Mouse (Mus musculus) CD4-positive helper T cell, adult 2 months (primary cell): Measurements from ENCODE around the gene Pard3b.

Experiments
- DNase-seq: peaks from one replicate; pipeline ENCODE4 v3.0.0-alpha.2; 2012; ENCODE audit warnings: low read depth, missing footprints, low spot score

Pard3b gene

DNA sequence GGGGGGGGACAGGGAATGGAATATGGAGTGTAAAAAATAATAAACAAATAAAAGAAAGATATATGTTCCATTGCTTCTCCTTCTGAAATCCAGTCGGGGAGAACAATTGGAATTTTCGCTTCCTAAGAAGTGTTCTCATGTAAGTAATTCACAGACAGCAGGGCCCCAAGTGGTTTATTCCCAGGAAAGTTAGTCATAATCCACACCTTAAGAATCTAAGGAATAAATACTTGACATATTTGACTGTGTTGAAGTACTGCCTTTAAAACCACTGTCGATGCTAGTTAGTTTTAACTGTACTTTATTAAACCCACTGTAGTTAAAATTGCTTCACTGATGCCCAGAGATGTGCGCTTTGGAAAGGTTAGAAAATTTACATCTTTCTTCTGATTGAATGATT lies 442.5 kb downstream of the Pard3b start:
- DNase-seq, result no peak

DNA sequence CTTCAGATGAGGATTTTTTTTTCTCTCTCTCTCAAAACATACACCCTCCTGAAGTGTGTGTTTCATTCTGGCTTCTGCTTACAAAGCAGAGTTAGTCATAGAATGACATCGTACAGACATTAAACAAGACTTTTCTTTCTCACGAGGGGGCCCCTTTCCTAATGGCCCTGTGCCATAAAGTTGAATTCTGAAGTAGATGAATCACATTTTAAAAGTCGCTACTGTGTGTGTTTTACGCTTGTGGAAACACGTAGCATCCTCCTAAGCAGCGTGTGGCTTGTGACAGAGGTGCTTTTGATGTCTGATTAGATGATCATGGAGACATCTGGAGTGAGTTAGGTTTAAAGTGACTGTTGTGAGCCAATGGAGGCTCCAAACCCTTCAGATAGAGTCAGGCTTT lies 447.4 kb downstream of the Pard3b start:
- no peak for DNase-seq

DNA sequence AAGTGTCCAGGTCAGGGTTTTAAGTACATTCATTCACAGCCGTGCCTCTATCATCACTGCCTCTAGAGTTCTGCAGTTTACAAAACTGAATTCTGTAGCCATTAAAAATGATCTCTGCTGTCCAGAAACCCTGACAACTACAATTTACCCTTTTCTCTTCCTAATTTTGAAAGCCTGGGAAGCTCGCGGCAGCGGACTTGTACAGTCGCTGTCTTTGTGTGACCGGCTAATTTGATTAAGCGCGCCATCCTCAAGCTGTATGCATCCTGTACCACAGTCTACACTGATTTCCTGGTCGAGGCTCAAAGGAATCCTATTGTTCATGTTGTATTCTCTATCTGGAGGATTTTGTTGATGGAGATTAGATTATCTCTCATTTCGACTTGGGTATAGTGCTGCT lies 448.8 kb downstream of the Pard3b start:
- no peak for DNase-seq

DNA sequence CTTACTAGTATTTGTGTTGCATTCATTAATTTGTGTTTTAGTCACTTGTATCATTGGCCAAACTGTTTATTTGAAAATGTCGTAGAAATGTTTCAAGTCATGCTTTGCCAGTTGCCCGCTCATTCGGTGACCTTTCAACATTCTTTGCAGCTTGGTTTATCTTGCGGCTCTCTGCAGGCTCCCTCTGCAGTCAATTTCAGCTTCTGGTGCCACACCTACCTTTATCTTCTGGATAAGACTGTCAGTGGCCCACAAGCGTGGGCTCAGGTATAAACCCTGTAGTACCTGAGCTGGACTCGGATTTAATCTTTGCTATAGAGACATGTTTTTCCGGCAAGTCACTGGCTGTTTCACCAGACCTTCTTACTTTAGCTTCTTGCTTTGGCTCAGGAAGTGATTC lies 456.3 kb downstream of the Pard3b start:
- DNase-seq, result no peak

DNA sequence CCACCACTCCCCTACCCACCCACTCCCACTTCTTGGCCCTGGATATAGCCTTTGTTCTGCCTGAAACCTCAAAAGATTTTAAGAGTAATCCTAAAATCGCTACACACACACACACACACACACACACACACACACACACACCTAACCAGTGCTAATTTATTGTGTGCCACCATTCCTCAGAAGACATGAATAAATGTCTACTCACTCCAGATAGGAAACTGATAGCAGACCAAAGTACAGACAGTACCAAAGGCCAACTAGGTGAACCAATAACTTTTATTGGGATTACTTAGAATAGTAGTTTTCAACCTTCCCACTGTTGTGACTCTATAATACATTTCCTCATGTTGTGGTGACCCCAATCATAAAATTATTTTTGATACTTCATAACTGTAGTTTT lies 483.8 kb downstream of the Pard3b start:
- no peak for DNase-seq

DNA sequence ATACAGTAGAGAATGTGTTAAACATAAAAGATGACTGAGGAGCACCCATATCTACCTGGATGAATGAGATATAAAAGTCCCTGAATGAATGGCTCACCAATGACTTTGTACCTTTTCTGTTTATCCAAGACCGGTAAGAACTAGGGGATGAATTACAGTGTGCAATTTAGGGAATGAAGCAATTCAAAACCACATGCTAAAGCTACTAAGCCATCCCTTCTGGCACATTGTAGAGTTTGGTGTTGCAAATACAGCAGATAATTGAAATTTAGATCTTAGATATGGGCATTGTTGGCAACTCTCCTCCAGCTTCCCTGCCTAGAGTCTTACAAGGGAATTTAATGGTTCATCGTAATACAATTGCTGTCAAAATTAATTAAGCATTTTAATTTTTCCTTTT lies 490.6 kb downstream of the Pard3b start:
- DNase-seq, result no peak

DNA sequence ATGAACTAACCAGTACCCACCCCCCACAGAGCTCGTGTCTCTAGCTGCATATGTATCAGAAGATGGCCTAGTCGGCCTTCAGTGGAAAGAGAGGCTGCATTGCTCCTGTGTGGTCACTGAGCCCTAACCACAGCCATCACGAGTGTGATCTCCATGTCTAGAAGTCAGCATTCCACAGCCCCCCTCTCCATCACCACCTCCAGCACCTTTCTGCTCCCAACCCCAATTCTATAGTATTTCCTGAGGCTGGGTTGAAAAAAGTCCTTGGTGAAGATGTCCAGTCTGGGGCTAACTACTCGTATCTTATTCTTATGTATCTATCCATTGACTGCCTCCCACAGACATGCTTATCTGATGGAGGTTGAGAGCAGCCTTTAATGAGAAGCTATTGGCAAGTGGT lies 509.5 kb downstream of the Pard3b start:
- DNase-seq, result no peak

DNA sequence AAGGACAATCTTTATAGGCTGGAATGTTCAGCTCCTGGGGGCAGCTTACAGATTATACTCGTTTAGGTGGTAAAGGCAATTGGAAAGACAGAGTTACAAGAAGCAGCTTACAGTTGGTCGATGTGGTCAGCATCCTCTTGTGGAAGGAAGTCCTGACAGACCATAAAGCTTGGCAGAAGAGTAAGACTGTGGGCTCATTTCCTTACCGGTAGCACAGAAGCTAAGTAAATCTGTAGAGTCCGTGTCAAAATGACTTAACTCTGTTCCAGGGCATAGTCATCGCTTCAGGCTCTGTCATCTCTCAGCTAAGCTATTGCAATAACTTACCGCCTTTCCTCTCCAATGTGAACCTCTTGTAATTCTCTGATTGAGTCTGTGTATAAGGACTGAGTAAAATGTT lies 510.2 kb downstream of the Pard3b start:
- no peak for DNase-seq

DNA sequence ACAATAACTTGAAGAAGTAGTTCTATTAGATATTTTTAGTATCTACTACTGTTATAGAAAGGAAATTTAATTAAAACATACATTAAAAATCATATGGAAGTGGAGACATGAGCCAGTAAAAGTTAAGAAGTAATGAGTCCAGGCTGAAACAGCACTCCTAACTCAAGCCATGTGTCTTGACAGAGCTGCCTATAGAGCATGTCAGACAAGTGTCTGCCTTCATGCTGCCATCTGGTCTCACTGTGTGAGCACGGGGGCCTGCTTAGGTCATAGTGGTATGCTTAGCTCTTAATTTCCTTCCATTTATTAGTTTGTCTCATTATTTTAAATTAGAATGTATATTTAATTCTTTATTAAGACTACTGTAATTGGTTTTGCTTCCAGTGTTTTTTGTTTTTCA lies 517.3 kb downstream of the Pard3b start:
- no peak for DNase-seq

DNA sequence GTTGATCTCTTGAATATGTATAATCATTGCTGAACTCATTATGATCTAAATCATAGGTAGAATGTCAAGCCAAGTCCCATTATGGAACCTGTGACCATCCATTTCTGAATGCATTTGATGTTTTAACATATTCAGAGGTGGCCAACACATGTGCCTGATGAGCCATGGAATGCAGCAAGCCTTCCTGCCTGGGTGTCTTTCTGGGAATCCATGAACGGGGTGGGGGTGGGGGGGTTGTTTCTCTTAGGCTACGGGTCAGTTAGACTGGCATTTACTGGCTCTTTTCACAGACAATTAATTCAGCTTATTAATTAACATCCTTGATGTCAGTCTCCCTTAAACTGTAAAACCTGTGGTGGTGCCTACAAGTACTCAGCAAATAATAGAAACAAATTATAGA lies 521.0 kb downstream of the Pard3b start:
- no peak for DNase-seq

DNA sequence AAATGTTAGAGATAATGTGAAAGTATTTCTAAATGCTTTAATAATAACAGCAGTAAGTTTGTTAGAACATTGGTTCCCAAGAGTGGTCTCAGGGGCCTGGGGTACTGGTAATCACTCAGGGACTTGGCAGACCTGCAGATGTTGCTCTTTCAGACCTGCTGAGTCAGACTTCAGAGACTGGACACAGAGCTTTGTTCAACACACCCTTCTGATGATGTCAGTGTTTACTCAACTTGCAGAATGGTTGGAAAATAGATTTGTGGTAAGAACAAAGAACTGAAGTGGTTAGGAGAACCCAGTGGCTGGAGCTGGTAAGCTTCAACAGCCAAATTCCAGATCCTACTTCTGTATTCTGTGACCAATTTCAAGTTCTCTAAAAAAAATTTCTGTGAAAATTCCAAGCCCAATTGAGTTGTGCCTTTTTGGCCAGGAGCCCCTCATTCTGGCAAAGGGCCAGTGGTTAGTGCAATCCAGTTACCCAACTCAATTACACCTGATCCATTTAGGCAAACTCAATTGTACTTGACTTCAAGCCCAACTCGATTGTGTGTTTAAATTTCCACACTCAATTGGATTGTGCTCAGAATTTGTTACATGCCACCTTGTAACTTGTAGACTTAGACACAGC lies 536.5 kb downstream of the Pard3b start:
- no peak for DNase-seq

DNA sequence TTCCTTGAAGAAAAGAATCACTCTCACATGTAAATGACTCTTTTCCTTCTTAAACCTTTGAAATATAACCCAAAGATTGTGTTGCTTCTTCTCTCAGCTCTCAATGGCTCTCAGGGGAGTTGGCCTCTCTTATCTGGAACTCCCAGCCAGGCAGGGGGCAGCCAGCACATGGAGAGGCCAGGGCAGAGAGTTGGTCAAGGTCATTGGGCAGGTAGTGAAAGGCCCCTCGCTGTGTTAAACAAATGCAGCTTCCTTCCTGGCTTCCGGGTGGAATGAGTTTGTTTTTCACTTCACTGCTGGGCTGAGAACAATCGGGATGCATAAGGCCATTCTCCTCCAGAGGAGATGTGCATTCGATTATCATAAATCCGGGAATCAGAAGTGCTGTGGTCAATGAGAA lies 543.0 kb downstream of the Pard3b start:
- DNase-seq, result no peak

DNA sequence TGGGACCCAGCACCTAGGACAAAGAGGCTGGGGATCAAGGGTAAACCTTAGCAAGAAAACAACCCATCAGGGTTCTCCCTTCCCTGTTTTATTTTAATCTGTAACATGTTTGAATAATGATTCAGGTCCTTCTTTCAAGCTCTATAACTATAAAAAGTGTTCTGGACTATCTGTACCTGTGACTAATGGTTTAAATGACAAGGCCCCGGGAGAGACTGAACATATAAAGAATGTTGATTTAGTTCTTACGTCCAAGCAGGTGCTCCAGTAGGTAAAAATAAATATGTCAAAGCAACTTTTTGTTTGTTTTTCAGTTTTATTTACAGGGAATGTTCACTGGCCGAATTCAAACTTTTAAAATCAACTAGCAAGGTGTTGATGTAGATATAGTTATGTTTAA lies 544.0 kb downstream of the Pard3b start:
- no peak for DNase-seq

DNA sequence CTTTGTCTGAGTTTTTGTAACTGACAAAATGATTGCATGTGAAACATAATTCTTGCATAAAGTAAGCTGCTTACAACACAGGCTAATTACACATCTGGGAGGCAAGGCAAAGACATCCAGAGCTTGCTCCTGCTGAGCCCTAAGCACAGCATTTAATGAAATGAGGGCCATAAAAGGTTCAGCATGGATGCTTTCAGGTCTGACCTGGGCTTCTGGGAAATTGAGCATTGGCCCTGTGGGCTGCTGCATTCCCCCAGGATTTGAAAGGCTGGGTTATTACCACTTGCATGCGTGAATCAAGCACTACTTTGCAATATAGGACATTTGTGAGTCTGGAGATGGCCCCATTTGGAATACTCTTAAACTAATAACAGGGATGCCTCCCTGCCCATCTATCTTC lies 552.2 kb downstream of the Pard3b start:
- DNase-seq, result no peak

DNA sequence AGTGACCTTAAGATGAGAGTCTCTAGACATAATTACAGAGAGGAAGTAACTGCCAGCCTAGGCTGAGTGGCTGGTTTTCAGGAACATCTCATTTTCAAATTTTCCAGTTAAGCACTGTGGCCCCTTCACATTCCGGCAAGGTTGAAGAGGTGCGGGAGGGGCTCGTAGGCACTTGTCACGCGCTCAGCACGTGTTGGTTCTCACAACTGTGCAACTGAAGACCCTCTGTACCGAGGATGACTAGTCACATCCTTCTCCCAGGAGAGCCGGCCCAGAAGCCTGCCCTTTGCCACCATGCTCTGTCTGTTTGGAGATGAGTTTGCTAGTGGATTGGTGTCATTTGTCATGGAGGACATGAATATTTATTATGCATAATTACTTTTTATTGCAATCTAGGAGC lies 558.9 kb downstream of the Pard3b start:
- no peak for DNase-seq

DNA sequence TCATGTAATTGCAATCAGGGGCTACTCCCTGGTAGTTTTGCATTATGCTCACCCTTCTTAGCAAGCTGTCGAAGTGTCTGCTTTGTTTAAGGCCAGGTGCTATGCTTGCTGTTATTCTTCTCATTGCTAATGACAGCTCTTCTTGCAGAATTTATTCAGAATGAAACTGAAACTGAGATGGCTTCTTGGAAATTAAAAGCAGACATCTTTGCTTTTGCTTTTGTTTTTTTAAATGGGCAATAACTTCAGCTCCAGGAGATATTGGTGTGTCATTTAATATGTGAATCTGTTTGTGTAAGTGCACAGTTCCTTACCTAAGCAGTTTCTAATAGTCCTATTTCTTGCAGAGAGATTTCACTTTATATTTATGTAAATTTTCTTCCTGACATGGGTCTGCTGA lies 562.3 kb downstream of the Pard3b start:
- DNase-seq, result peak; percentile 9

DNA sequence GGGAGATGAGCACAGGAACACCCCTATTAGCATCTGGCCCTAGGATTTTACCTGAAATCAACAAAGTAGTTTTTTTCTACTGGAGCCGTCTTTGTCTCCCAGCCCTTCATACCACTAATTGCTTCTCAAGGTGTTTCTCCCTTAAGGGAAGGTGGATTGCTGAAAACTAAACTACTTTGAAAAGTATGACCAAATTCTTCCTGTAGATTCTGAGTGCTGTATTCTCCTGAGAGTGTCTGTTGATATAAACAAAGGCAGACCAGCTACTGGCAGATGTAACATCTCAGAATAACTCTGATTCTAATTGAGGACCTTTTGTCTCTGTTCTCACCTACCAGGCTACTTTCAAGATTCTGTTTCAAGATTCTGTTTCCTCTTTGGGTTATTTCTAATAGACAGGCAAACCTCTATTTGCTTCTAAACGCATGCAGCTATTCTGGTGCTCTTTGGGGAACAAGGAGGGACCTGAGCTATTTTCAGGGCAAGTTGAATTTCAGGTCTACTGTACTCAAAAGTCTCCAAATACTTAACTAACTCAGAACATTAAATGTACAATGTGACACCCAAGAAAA lies 563.1 kb downstream of the Pard3b start:
- DNase-seq, result no peak

DNA sequence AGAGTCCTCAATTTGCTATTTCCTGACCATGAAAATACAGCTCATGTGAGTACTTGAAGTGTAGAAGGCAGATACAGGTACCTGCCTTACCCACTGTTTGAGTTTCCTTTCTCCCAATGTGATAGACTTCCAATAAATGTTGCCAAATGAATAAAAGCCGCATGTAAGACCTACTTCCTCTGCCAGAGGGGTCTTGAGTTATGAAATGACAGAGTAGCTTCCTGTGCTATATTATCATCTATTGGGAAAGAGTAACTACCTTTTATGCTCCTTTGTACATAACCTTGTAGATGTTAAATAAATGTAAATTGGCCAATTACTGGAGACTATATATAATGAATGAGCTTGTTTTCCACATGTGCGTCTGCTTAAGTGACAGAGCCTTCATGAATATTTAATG lies 574.7 kb downstream of the Pard3b start:
- DNase-seq, result no peak

DNA sequence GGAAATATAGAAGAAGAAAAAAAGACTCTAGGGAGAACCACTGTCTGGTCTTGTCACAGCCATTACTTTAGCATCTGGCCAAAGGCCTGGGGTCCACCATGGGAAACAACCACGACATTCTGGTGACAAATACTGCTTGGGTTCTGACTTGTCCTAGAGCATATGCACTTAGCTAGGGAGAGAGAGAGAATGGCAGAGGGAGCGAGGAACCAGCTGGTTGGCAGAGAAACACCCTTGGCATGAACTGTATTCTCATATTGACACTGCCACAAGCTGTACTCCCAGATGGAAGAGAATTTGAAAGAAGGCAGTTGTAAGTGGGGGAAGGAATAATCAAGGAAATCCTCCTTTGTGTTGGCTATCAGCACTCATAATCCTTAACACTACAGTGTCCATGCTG lies 577.2 kb downstream of the Pard3b start:
- DNase-seq, result no peak

DNA sequence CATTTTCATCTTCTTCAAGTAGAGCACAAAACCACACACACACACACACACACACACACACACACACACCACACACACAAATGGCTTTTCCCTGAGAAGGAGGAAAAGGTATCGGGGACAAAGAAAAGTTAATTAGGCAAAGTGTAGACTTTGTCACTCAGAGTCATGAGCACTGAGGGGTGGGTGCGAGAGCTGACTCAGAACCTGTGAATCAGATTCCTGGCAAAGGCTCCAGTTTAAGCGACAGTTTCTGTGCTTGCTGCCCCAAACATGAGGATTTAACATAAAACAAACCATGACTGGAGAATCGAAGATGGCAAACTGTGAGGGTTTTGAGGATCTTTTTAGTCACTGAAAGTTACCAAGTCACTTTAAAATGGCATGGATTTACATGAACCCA lies 577.9 kb downstream of the Pard3b start:
- no peak for DNase-seq

DNA sequence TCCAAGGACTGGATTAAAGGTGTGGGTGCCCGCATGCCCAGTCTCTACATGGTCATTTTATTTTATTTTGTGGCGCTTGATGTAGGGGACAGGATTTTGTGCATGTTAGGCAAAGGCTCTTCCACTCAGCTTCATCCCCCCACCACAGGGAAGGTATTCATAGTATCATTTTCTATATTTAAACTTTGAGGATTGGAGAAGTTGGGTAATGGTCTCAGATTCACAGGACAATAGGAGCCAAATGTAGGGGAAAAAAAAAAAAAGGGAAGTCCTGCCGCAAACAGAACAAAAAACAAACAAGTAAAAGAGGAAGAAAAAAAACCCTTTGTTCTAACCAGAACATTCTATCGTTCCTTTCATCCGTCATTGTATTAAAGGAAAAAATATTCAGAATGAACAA lies 590.5 kb downstream of the Pard3b start:
- DNase-seq, result no peak

DNA sequence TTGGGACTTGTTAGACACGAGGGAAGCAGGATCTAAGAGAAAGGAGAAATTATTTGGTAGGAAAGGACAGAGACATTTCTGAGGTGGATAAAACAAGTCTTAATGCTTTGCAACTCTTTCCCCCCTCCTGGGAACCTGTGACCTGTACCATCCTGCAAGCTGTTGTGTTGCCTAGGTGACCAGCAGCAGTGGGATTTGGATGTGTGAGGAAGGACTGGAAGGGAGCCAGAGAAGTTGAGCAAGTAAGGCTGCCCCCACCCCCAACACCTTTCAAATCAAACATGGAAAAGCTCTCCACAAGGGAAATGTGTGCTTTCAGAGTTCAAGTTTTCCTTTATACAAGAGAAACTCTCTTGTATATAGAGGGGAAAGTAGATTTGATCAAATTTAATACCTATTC lies 595.4 kb downstream of the Pard3b start:
- DNase-seq, result no peak

DNA sequence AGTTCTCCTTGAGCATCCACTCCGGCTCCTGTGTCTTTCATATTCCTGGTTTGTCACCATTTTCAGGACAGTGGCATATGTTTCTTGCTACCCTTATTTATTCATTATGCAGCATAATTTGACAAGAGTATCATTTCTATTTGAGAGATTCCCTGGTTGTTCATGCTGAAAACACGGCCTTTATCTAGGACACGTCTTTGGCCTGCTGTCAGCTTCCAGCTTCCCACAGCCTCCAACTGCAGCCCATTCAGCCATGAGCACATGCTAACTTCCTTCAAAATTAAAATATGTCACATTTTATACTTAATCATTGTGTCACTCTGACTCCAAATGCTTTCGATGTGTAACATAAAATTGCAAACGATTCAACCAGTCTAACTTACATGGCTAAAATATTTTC lies 596.5 kb downstream of the Pard3b start:
- DNase-seq, result no peak
